Mouse (Mus musculus): ENCODE measurements around the gene Nnmt.

- TF ChIP-seq CTCF (IDR thresholded peaks at IDR 0.05): no peak
- TF ChIP-seq EP300 (IDR thresholded peaks at IDR 0.05): no peak
Measured at GRCm38 (mm10) chr9:48647648-48648284, 42.8 kb upstream of the Nnmt start.

All from lung, postnatal 0 days (tissue).